Mouse (Mus musculus): ENCODE data around the gene Bricd5.
"Not testable (repeated sequence)": the region's sequence is repeated elsewhere in the genome, so short reads cannot be mapped to it uniquely, and the experiment has no call there.

Gene Bricd5

DNA sequence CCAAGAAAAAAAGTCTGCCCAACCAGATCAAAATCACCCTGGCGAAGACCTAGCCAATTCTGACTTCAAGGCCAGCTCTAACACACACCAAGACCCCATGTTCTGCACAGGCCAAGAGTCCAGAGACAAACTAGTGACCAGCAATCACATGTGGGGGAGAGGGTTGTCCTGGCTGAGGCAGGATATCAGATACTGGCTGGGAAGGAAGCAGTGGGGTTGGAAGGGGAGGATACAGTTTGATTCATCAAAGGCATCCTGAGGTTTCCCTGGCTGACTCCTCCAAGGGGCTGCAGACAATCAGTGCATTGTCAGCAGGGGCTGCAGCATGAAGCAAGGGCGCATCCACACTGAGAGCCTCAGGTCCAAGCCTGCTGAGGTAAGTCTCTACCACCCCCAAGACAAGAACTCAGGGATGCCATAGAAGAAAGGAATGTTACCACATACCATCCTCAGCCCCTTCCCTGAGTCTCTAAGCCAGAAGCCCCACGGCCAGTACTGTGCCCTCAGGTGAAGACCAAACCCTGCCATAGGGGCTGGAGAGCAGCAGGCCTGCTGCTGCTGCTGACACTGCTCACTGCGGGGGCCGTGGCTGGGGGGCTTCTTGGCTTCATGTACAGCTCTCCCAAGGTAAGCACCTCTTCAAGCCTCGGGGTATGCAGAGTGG lies at the start of gene Bricd5:
Gene Bricd5 (plus strand): TSS at position 273 of the 664 bp plus-strand sequence.
- DNase-seq (ENCODE audit: low read depth, low spot score): no peak

DNA sequence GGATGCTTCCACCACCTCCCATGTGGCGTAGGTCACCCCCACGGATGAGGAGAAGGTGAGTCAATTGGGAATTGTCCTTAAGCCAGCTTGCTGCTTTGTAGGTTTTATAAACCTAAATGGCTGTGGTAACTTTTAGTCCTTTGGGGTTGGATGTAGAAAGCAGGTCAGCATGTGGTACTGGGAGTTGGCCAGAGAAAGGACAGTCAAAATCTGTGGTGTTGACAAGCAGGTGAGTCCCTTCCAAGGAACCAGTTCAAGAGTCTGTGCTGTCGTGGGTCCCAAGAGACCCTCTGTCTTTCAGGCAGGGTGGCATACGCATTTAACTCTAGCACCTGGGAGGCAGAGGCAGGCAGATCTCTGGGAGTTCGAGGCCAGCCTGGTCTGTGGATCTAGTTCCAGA lies 49.2 kb upstream of the Bricd5 start:
- DNase-seq (ENCODE audit: low read depth, low spot score): no peak

DNA sequence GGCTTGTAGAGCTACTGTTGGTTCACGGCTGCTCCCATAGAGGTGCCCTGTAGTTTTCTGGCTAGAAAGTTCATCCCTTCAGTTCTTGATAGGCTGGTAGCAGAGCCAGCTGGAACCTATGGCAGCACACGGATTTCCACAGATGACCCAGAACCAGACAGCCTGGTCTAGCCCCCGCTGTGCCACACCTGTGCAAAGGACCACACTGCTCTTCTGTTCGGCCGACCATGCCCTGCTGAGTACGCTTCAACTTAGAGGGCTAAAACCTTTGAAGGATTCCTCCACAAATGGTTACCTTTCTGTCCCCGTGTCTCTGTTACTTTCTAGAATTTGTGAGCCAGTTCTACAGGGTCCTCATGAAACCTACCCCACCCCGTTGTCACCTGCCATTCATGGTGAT lies 48.4 kb upstream of the Bricd5 start:
- DNase-seq (ENCODE audit: low read depth, low spot score): not testable (repeated sequence)

DNA sequence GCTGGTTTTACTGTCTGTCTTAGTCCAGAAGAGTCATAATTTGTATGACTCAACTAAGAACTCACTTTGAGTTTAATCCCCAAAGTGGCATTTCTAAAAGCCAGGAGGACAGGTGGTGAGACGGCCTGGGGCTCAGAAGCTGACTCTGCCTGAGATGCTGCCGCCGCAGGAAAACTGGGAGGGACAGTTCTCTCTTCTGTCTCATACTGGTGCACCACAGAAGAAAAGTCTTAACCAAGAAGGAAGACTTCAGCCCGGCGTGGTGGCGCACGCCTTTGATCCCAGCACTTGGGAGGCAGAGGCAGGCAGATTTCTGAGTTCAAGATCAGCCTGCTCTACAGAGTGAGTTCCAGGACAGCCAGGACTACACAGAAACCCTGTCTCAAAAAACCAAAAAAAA lies 47.8 kb upstream of the Bricd5 start:
- peak; percentile 50 for DNase-seq (ENCODE audit: low read depth, low spot score)

DNA sequence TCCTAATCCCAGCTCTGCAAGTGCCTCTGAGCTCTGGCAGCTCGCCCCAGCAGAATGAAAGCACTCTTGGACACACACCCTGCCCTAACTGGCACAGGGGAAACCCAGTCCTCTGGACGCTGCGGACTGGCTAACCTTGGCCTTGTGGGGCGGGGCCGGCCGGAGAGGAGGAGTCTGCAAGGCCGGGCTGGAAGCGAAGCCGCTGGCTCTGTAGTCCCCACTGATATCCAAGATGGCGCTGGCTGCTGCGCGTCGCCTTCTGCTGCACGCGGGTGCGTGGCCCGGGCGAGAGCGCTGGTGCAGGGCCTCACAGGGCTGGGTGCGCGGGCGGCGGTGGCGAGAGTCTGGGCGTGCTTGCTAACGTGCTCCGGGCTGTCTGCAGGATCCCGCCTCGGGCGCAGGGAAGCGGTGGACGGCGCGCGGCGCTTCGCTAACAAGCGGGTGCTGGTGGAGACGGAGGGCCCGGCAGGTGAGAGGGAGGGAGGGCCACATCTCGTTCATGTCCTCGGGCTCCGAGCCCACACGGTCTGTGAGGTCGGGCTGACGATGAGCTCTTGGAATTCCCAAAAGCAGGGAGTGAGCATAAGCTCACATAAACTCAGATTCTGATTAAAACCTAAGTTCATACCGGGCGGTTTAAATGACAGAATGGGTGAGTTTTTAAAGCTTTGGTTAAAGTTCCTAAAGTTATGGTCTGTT lies 47.1 kb upstream of the Bricd5 start, which contains the start of gene Eci1:
Gene Eci1 (plus strand): TSS at position 171 of the 699 bp plus-strand sequence.
- DNase-seq (ENCODE audit: low read depth, low spot score): peak; percentile 96

DNA sequence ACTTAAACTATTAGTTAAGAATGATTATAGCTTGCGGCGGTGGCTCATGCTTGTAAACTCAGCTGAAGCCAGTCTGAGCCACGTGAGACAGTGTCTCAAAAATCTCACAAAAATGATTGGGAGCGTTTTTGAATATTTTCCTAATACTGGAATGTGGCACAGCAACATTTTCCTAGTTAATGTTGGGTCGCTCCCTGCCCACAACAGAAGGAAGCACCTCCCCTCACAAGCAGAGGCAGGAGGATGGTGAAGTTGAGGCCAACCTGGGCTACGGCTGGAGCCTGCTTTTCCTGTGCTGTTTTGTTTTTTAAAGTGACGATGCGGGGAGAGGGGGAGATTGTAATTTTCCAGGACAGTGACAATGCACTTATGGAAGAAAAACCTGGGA lies 46.5 kb upstream of the Bricd5 start:
- DNase-seq (ENCODE audit: low read depth, low spot score): peak; percentile 44

GRCm38 (mm10) chr17:24429201-24429983 lies 44.3 kb upstream of the Bricd5 start:
- DNase-seq (ENCODE audit: low read depth, low spot score): no peak

DNA sequence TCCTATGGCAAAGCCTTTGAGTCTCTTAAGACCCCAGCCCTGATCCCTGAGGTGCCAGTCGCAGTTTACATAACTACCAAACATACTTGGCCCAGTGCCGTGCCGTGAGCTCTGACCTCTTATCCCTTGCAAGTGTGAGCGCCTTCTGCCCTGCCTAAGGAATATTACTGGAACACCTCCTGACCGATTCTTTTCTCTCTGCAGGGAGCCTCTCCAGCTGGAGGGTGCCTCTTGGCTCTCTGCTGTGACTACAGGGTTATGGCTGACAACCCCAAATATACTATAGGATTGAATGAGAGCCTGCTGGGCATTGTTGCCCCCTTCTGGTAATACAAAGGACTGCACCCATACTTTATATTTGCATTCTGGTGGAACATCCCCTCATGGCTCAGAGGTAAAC lies 36.7 kb upstream of the Bricd5 start:
- DNase-seq (ENCODE audit: low read depth, low spot score): peak; percentile 50

- DNase-seq (ENCODE audit: low read depth, low spot score): no peak
Measured at GRCm38 (mm10) chr17:24440377-24440776, 33.3 kb upstream of the Bricd5 start.

DNA sequence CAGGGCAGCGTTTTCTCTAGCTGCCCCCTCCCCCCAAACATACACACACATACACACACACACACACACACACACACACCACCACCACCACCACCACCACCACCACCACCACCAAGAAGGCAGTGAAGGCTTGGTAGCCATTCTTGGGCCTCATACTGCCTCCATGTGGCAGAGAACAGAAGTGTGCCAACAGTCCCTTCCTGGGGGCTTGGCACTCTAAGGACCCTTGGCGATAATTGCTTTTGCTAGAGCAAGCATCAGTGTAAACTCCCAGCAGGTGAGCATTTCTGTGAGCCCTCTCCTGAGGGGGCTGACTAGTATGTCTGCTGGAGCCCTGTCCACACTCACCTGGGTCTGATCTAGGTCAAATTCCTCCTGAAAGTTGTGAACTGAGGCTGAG lies 32.5 kb upstream of the Bricd5 start:
- peak; percentile 63 for DNase-seq (ENCODE audit: low read depth, low spot score)

DNA sequence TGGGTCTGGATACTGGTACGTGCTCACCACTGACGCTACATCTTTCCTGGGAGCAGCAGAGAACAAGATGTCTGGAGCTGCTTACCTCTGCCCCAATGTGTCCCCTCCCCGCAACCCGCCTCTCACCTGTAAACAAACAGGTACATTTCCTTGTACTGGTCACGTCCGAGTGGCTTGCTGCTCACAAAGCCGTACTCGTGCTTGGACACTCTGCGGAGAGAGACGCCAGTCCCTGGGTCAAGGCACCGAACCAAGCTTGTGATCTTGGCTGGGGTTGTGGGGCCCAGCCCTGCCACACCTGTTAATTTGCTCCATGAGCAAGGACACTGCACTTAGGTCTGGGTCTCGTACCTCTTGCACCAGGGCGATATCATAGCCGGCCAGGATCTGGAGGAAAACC lies 31.6 kb upstream of the Bricd5 start:
- DNase-seq (ENCODE audit: low read depth, low spot score): no peak

- DNase-seq (ENCODE audit: low read depth, low spot score): no peak
Measured at GRCm38 (mm10) chr17:24442632-24443155, 31.0 kb upstream of the Bricd5 start, which contains the start of gene Dnase1l2. Dnase1l2 (minus strand) TSS chr17:24443105.

DNA sequence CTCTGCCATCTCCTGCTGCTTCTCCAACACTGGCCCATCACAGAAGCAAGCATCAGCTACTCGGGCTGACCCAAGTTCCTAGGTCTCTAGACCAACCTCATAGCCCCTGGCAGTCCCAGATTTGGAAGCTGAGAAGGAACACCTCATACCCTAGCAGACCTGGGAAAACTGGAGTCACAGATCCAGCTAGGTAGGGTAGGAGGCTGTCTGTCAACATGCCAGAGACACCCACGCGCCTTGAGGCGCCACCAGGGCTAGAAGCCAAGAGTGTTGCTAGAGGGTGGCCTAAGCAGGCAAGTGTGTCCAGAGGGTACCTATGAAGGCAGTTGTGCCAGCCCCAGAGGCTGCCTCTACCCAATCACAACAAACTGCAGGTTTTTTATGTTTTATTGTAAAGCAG lies 30.3 kb upstream of the Bricd5 start:
- no peak for DNase-seq (ENCODE audit: low read depth, low spot score)

DNA sequence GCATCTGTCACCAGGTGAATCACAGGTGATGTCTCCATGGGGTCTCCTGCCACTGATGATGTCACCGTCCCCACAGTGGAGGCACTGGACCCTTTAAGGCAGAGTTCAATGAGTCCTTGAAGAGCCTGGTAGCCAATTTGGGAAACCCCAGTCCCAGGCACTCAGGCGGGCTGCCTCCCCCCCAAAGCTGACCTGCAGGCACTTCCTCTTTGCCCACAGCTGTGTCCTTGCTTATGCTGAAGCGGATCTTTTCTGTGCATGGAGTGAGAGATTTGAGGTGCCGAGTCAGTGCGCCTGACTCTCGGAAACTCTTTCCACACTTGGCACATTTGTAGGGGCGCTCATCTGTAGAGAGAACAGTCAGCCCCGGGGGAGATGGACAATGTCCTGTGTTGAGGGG lies 27.1 kb upstream of the Bricd5 start:
- DNase-seq (ENCODE audit: low read depth, low spot score): no peak

DNA sequence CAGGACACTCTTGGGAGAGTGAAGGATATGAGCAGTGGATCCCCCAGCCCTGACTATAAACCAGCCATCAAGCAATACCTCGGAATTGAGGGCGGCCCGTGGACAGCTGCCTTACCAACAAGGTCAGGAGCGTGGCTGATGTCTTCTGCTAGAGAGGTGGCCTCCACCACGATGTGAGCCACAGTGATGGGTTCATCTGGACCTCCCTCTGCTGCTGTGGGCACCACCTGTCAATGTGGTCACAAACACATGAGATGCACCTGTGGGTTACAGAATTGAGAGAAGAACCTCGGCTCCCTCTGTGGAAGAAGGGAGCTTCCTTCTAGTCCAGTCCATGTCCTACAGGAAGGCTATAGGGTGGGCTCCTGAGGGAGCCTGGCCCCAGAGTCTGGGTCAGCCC lies 24.2 kb upstream of the Bricd5 start:
- DNase-seq (ENCODE audit: low read depth, low spot score): no peak

DNA sequence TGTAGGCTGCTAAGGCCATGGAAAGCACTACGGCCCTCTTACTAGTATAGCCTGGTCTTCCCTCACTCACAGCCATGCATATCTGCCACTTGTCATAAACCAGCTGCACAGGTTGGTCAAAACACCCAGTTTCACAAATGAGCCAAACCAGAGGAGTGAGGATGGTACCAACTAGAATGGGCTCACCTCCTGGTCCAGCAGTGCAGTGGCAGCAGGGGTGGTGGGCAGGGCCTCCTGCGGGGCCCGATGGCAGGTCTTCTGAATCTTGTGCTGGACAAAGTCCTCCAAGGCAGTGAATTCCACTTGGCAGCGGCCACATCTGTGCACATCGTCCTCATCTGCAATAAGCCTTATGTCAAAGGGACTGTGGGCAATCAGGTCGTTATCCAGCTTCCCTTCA lies 22.5 kb upstream of the Bricd5 start:
- DNase-seq (ENCODE audit: low read depth, low spot score): no peak

- DNase-seq (ENCODE audit: low read depth, low spot score): no peak
Measured at GRCm38 (mm10) chr17:24453372-24453771, 20.3 kb upstream of the Bricd5 start.

- DNase-seq (ENCODE audit: low read depth, low spot score): no peak
Measured at GRCm38 (mm10) chr17:24454218-24454755, 19.4 kb upstream of the Bricd5 start.

DNA sequence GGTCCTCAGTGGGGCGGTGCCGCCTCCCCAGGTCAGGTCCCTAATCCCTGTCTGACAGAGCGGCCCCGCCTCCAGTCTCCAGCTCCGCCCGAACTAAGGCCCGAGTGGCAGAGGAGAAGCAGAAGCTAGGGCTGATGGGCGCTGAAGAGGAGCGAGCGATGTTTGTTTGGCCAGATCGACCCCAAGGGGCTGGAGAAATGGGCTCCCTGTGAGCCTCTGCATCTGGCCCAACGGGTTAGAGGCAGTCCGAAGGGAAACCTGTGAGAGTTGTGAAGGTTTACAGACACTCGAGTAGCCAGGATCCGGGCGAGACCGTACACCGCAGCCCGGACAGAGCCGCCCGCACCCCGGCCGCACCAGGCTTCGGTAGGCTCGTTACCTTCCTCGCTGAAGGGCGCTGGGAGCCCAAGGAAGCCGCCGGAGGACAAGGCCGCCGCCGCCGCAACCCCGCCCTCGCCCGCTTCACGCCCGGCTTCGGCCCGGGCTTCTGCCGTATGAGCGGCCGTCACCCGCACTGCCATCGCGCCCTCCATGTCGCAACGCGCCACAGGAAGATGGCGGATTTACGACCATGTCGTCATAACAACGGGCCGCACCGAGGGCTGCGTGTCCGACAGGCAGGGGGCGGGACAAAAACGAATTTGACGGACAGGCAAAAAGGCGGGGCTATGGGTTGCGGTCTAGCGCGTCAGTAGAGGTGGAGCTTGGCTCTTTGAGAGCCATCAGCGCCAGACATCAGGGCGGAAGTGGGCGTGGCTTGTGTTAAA lies 18.7 kb upstream of the Bricd5 start:
- peak; percentile 100 for DNase-seq (ENCODE audit: low read depth, low spot score)

- not testable (repeated sequence) for DNase-seq (ENCODE audit: low read depth, low spot score)
Measured at GRCm38 (mm10) chr17:24455523-24456206, 18.0 kb upstream of the Bricd5 start.

DNA sequence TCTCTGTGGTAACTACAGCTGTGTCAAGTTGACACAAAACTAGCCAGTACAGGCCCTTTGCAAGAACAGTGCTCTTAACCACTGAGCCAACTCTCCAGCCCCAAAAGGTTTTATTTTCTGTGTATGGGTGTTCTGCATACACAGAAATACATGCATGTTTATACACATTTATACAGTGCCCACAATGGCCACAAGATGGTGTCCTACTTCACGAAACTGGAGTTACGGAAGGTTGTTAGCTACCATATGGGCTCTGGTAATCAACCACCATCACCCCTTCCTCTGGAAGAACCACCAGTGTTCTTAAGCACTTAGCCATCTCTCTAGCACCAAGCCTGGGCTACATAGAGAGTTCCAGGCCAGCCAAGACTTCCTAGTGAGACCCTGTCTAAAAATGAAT lies 12.1 kb upstream of the Bricd5 start:
- DNase-seq (ENCODE audit: low read depth, low spot score): peak; percentile 80
